Mouse (Mus musculus) limb, embryonic 11.5 days (tissue): Measurements from ENCODE around the gene Eif2s1. TPM values are rescaled to one million over a fixed set of nuclear protein-coding genes. Genes with fewer than 3 reads are reported as not detected.
"Not testable (repeated sequence)": the region's sequence is repeated elsewhere in the genome, so short reads cannot be mapped to it uniquely, and the experiment has no call there.

Experiments
- ATAC-seq: fragments of 200-750 bp; cut with Nextera tagmentation; 2 replicates; pipeline ENCODE4 v1.8.0; 2017; ENCODE audit warnings: low read depth; ENCODE audit not compliant: insufficient number of reproducible peaks, low FRiP score, low TSS enrichment
- DNase-seq: peaks from one replicate; pipeline ENCODE4 v3.0.0-alpha.2; 2015; ENCODE audit warnings: low spot score
- H3K27ac ChIP-seq: fragments of 300-500 bp; sonication (generic); replicated peaks from 2 replicates; pipeline ENCODE4 v1.5.1; 2014; ENCODE audit warnings: low read depth, mild to moderate bottlenecking, low read length
- H3K27me3 ChIP-seq: fragments of 300-500 bp; sonication (generic); 2 replicates; pipeline ENCODE4 v1.6.1; 2014; ENCODE audit warnings: mild to moderate bottlenecking, low read length, mixed read lengths; ENCODE audit not compliant: control insufficient read depth, insufficient read depth
- H3K36me3 ChIP-seq: fragments of 300-500 bp; sonication (generic); 2 replicates; pipeline ENCODE4 v1.6.1; 2014; ENCODE audit warnings: mild to moderate bottlenecking, low read length, moderate library complexity, mixed read lengths; ENCODE audit not compliant: control insufficient read depth, insufficient read depth
- H3K4me1 ChIP-seq: fragments of 300-500 bp; sonication (generic); 2 replicates; pipeline ENCODE4 v1.6.1; 2014; ENCODE audit warnings: low read length, mixed read lengths; ENCODE audit not compliant: control insufficient read depth, insufficient read depth
- H3K4me2 ChIP-seq: fragments of 300-500 bp; sonication (generic); 2 replicates; pipeline ENCODE4 v1.6.1; 2014; ENCODE audit warnings: low read depth, mild to moderate bottlenecking, moderate library complexity; ENCODE audit not compliant: severe bottlenecking
- H3K4me3 ChIP-seq: fragments of 300-500 bp; sonication (generic); 2 replicates; pipeline ENCODE4 v1.5.1; 2014; ENCODE audit warnings: low read depth, low read length
- H3K9ac ChIP-seq: fragments of 300-500 bp; sonication (generic); 2 replicates; pipeline ENCODE4 v1.6.1; 2014; ENCODE audit warnings: mild to moderate bottlenecking, low read length
- H3K9me3 ChIP-seq: fragments of 300-500 bp; sonication (generic); 2 replicates; pipeline ENCODE4 v1.6.1; 2016; ENCODE audit warnings: low read length; ENCODE audit not compliant: control insufficient read depth
- WGBS: fragments of 180-500 bp; shearing (Covaris S2); extraction: QIAGEN DNeasy Blood & Tissue Kit; methylation state at CpG from one replicate; pipeline ENCODE4 v1.1.7; 2014; 5-methylcytosine and 5-hydroxymethylcytosine counted together
- polyA plus RNA-seq: library from polyadenylated mRNA; unstranded; fragments of >200 nt; fragmentation: Nextera tagmentation; extraction: Ambion mirVana; gene quantifications from 2 replicates; pipeline ENCODE4 v1.2.1, GENCODE M21; 2014

The Eif2s1 gene
- polyA plus RNA-seq, 1 experiment from 2014 or later = 265 TPM

DNA sequence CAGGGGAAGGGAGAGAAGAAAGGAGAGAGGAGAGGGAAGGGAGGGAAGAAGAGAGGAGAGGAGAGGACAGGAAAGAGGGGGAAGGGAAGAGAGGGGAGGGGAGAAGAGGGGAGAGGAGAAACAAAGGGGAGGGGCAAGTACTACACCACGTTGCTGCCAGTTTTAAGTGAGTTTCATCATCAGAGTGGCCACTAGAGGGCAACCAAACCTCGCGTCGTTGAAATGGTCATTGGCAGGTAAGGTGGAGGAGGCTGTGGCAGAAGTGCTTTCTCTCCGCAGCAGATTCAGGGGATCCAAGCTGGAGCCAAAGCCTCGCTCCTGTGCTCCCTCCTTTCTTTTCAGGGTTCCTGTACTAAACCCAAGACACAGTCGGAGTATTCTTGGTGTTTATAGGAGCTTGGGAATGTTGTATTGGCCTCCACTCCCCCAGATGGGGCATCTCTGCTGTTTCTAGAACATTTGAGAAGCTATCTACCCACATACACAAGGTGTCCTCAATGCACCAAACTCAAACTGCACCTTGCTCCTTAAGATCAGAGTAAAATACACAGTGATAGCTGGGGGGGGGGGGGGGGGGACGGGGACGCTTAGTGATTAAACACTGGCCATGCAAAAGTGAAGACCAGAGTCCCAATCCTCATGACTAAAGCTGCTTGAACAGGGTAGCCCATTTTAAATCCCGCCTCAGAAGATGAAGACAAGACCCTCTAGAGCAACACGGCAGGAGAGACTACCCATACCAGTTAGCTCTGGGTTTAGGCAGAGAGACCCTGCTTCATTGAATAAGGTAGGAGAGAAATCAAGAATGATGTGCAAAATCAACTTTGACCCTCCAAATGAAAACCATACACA, 56.8 kb downstream of the Eif2s1 start:
- Histone ChIP-seq H3K4me1 (no peaks in the 10 kb centered on the region), H3K36me3 (no peaks in the 10 kb centered on the region), H3K9me3 (no peaks in the 10 kb centered on the region), H3K4me2 (no peak overlapping the region; the same call in 1 of the 2 replicates), H3K27ac (no peak overlapping the region), H3K4me3 (no peak overlapping the region), H3K27me3 (peaks cover under 1% of the 10 kb centered on the region; the same call in 1 of the 2 replicates), H3K9ac (no peak overlapping the region)
- peak; percentile 89 for DNase-seq
- peak; percentile 28; the same call in 1 of the 2 replicates for ATAC-seq
- WGBS = 22% methylated on average over 11 of the region's 11 CpGs

DNA sequence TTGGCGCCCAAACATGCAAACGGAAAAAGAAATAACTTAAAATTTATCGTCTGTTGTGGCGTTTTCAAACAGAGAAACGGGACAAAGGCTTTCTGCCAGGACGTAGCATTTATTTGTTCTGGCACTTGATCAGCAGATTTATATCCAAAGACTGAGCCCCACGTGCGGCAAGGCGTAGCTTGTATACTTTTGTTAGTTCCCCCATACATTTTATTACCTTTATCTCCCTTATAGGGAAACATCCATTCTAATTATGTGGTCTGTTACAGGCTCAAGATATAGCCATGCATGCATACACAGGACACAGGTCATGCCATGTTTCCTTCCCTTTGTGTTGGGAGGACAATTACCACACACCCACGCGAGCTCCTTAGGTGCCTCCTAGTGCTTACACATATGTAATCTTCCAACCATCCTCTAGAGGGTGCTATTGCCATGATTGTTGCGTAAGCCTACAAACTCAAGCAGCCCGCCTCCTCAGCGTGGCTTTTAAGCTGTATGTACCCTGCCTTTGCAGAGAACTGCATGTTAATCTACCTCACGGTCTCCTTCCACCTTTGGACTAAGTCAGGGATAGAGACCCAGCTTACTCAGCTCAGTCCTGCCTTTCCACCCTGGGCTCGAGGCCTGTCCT, 57.6 kb downstream of the Eif2s1 start:
- DNase-seq = peak; percentile 62
- no peaks in the 10 kb centered on the region for H3K27me3 ChIP-seq
- WGBS = 29% methylated on average over 16 of the region's 16 CpGs
- no peak overlapping the region for H3K27ac ChIP-seq
- H3K4me3 ChIP-seq = no peak overlapping the region
- H3K36me3 ChIP-seq = no peaks in the 10 kb centered on the region
- H3K4me2 ChIP-seq = no peak overlapping the region
- no peaks in the 10 kb centered on the region for H3K9me3 ChIP-seq
- ATAC-seq = peak; percentile 74; the same call in 1 of the 2 replicates
- no peak overlapping the region for H3K9ac ChIP-seq
- no peaks in the 10 kb centered on the region for H3K4me1 ChIP-seq

DNA sequence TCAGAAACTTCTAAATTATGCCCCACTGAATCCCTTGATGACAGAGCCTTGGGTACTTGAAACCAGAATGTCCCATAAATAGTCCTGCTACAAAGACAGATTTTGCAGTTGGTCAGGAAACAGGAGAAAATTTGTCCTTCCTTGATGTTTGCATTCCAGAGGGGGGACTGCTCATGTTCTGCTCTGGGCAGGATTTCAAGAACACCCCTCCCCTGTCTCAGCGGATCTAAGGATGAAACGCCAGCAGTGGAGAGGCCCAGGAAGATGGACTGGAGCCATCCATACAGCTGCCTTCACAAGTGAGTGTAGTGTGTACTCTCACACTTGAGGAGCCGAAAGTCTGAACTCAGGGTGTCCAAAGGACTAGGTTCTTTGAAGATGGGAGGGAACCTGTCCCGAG, 59.8 kb downstream of the Eif2s1 start:
- Histone ChIP-seq H3K27me3 (no peaks in the 10 kb centered on the region), H3K9ac (no peak overlapping the region), H3K27ac (no peak overlapping the region), H3K36me3 (no peaks in the 10 kb centered on the region), H3K4me3 (no peak overlapping the region), H3K9me3 (no peaks in the 10 kb centered on the region), H3K4me1 (no peaks in the 10 kb centered on the region), H3K4me2 (no peak overlapping the region)
- 74% methylated on average over 4 of the region's 4 CpGs for WGBS
- ATAC-seq (no peak), DNase-seq (no peak)

DNA sequence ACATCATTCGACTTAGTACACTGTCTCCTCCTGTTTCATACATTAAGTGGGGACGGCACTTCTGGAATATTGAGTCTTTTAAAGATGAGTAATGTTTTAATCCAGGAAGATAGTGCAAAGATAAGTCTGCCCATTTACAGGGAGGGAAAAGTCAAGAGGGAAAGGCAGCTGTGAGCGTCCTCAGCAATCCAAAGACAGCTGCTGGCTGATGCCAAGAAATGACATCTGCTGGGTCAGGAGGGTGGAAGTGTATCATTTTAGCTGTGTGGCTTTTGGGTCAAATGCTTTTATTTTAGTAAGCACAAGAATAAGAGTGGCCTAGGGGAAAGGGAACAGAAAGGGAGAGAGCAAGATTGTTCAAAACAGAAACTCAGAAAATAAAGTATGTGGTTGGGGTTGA, 60.4 kb downstream of the Eif2s1 start:
- Histone ChIP-seq H3K4me2 (no peak overlapping the region), H3K4me3 (no peak overlapping the region), H3K9ac (no peak overlapping the region), H3K4me1 (no peaks in the 10 kb centered on the region), H3K27ac (no peak overlapping the region), H3K27me3 (no peaks in the 10 kb centered on the region), H3K9me3 (no peaks in the 10 kb centered on the region), H3K36me3 (no peaks in the 10 kb centered on the region)
- WGBS = 79% methylated on average over 3 of the region's 3 CpGs
- no peak for DNase-seq
- ATAC-seq = no peak

DNA sequence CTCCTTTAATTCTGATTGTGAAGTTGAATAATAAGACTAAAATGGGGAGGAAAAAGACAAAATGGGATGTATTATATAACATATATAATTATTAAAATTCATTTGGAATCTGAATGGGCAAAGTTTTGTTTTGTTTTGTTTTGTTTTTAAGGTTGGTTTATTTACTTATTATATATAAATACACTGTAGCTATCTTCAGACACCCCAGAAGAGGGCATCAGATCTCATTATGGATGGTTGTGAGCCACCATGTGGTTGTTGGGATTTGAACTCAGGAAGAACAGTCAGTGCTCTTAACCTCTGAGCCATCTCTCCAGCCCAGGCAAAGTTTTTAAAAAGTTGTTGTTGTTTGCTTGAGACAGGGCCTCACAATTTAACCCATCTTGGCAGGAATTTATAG, 61.4 kb downstream of the Eif2s1 start:
- not testable (repeated sequence) for H3K27me3 ChIP-seq, H3K4me2 ChIP-seq, H3K9ac ChIP-seq, ATAC-seq, H3K9me3 ChIP-seq, H3K27ac ChIP-seq, DNase-seq, H3K36me3 ChIP-seq, H3K4me3 ChIP-seq, H3K4me1 ChIP-seq

DNA sequence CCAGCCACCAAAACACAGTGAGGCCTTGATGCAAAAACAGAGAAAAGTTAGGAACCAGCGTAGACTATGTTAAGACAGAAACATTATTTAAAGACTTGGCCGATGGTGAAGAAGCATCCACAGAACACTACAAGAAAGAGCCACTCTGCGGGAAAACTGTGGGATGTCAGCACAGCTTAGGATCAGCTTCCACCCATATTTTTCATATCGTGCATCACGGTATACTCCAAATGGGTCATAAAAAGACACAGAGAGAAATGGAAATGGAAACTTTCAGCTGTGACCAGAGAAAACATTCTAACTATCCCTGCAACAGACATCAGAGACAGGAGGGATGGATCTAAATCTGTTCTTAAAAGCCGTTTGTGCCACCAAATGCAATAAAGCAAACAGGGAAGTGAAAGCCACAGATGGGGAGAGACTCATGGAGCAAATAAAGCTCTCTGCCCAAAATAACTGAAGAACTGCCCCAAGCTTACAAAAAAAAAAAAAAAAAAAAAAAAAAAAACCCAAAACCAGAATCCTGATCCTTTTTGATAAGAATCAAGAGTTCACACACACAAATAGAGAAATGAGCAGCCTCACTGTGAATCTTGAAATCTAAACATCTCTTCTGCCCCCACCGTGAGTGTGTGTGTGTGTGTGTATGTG, 62.0 kb downstream of the Eif2s1 start:
- Histone ChIP-seq H3K9me3 (no peaks in the 10 kb centered on the region), H3K4me3 (no peak overlapping the region), H3K4me1 (no peaks in the 10 kb centered on the region), H3K27ac (no peak overlapping the region), H3K36me3 (no peaks in the 10 kb centered on the region), H3K4me2 (no peak overlapping the region), H3K9ac (no peak overlapping the region), H3K27me3 (no peaks in the 10 kb centered on the region)
- WGBS = 84% methylated on average over 7 of the region's 7 CpGs
- no peak for DNase-seq
- ATAC-seq = no peak

DNA sequence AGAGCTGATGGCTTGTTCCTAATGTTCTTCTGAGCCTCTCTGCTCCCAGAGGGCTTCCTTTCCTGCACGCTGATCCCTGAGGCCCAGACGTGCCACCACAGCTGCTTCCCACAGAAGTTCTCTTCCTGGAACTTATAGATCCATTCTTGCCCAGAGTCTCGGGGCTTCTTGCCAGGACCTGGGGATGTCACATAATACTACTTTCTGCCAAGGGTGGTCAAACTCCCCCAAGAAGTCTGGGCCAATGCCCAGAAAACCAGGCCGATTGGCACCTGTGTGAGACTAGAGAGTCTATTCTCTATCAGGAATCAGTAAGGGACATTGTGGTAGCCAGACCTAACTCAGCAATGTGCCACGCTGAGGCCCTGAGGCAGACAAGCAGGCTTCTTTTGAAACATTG, 65.7 kb downstream of the Eif2s1 start:
- Histone ChIP-seq H3K4me2 (no peak overlapping the region), H3K4me3 (no peak overlapping the region), H3K27ac (no peak overlapping the region), H3K4me1 (no peaks in the 10 kb centered on the region), H3K27me3 (no peaks in the 10 kb centered on the region), H3K36me3 (no peaks in the 10 kb centered on the region), H3K9ac (no peak overlapping the region), H3K9me3 (no peaks in the 10 kb centered on the region)
- 81% methylated on average over 5 of the region's 5 CpGs for WGBS
- ATAC-seq (no peak), DNase-seq (no peak)

DNA sequence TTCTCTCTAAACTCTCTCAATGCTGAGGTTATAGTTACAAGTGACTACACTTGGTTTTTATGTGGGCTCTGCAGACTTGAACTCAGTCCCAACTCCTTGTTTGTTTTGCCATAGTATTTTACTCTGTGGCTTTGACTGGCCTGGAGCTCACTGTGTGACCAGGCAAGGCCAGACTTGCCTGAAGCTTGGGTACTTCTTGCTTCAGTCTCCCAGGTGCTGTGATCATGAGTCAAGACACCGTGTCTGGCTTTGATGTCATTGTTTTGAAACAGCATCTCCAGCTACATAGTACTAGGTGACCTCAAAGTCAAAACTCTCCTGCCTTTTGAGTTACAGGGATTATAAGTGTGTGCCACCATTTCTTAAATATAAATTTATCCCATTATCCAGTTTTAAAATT, 68.3 kb downstream of the Eif2s1 start:
- ATAC-seq (no peak), DNase-seq (no peak)
- WGBS = 66% methylated on average over 1 of the region's 1 CpGs
- Histone ChIP-seq H3K9ac (no peak overlapping the region), H3K36me3 (no peaks in the 10 kb centered on the region), H3K4me2 (no peak overlapping the region), H3K9me3 (no peaks in the 10 kb centered on the region), H3K27ac (no peak overlapping the region), H3K27me3 (no peaks in the 10 kb centered on the region), H3K4me1 (no peaks in the 10 kb centered on the region), H3K4me3 (no peak overlapping the region)
